Mouse (Mus musculus): ENCODE data around the gene Hoxd4.

The Hoxd4 gene

DNA sequence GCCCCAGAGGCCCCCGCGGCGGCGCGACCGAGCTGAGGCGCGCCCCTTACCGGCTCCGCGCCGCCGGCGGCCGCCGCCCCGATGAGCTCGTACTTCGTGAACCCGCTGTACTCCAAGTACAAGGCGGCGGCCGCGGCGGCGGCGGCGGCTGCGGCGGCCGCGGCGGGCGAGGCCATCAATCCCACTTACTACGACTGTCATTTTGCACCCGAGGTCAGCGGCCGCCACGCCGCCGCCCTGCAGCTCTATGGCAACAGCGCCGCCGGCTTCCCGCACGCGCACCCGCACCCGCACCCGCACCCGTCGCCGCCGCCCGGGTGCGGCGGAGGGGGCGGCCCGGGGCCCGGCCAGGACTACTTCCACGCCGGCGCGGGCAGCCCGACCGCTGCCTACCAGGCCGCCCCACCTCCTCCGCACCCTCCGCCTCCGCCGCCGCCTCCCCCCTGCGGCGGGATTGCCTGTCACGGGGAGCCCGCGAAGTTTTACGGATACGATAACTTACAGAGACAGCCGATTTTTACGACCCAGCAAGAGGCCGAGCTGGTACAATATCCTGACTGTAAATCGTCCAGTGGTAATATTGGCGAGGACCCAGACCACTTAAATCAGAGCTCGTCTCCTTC lies 6.2 kb upstream of the Hoxd4 start:
- DNase-seq (ENCODE audit: low read depth), result peak; percentile 22

GRCm38 (mm10) chr2:74706393-74706960 lies 5.3 kb upstream of the Hoxd4 start:
- no peak for DNase-seq (ENCODE audit: low read depth)

GRCm38 (mm10) chr2:74707599-74707998 lies 4.1 kb upstream of the Hoxd4 start:
- DNase-seq (ENCODE audit: low read depth), result no peak

DNA sequence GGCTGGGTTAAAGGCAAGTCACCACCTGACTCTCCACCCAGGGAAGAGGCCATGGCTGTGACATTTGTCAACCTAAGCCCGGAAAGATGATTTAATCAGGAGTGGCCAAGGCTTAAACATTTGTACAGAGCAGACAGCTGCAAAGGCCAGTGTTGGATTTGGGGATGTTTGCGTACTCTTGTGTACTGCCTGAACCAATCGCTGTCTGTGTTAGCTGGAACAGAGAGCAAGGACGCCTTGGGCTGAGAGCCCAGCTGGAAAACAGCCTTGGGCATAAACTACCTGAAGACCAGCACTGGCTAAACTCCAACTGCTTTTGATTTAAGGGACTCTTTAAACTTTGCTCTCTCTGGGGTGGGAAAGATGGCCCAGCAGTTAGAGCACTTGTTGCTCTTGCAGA lies 3.1 kb upstream of the Hoxd4 start:
- DNase-seq (ENCODE audit: low read depth), result no peak

DNA sequence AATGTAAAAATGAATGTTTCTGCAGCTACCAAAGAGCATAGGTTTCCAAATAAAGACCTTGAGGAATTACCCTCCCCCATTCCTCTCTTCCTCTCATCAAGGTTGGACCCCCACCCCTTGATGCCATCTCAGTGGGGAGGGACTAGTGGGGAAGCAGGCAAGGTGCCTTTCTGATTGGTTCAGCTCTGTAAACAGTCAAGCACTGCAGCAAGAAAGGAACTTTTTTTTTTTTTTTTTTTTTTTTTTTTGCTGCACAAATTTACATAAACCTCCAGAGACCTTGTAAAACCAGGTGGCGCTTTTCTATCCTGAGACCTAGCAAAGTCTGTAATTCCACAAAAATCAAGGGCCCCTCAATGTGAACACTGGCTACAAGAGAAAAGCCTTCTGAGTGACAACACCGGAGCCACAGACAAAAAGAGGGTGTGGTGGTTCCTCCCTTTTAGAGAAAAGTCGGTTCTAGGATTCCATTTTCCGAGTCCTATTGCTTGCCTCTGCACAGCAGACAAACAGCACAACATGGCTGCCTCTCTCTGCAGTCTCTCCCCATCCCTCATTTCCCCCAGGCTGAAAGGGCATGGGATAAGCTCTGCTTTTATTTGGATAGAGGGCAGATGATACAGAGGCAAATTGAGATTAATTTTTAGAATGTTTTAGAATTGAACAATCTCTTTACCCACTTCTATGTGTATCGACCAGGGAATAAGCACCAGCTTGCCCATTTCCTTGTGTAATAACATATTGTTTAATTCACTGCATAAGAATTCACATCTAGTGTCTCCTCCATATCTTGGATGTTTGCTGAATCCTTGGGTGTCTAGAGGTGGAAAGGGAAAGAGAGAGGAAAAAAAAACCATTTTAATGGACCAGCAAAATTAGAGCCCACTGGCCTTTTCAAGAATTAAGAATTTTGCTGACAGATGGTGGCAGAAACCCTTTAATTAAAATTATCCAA lies 2.0 kb upstream of the Hoxd4 start:
- no peak for DNase-seq (ENCODE audit: low read depth)

- no peak for DNase-seq (ENCODE audit: low read depth)
These were observed 693 bp upstream of the Hoxd4 start for GRCm38 (mm10) chr2:74710929-74711543.

DNA sequence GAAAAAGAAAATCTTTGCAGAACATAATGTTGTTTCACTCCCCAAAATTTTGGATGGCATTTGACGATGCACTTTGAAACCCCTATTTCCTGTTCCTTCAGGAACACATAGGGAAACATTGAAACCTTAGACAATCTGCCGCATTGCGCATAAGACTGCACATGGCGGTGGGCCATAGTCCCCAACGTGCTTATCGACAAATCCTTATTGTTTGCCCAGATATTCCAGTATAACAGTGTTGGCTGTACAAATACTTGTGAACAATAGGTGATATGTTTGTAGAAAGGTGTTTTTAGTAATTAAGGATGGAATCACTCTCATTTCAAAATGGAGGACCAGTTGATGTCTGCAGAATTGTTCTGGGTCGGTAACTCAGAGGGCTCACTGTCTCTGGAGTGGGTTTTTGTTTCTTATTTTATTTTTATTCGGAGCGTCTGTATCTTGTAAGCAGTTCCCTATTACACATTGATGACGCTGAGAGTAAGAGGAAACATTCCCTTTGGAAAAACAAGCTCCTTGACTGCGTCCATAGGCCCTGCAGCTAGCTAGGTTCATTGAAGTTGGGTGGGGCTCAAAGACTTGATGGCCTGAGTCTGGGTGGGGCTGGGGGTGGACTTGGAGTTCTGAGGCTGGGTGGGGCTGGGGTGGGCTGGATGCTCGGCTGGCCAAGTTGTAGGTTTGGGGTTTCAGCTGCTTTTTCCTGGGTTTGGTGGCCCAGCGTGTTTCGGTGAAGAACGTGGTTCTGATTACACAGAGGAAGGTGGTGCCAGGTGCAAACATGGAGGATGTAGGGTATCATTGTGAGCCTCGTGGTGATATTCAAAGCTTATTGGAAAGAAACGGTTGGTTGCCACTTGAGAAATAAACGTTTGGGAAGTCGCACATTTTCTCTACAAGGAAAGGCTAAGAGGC lies 1.8 kb downstream of the Hoxd4 start:
- DNase-seq (ENCODE audit: low read depth), result no peak

- no peak for DNase-seq (ENCODE audit: low read depth)
These were observed 2.5 kb downstream of the Hoxd4 start for GRCm38 (mm10) chr2:74714156-74714789.

GRCm38 (mm10) chr2:74714881-74715280 lies 3.2 kb downstream of the Hoxd4 start:
- DNase-seq (ENCODE audit: low read depth), result no peak

DNA sequence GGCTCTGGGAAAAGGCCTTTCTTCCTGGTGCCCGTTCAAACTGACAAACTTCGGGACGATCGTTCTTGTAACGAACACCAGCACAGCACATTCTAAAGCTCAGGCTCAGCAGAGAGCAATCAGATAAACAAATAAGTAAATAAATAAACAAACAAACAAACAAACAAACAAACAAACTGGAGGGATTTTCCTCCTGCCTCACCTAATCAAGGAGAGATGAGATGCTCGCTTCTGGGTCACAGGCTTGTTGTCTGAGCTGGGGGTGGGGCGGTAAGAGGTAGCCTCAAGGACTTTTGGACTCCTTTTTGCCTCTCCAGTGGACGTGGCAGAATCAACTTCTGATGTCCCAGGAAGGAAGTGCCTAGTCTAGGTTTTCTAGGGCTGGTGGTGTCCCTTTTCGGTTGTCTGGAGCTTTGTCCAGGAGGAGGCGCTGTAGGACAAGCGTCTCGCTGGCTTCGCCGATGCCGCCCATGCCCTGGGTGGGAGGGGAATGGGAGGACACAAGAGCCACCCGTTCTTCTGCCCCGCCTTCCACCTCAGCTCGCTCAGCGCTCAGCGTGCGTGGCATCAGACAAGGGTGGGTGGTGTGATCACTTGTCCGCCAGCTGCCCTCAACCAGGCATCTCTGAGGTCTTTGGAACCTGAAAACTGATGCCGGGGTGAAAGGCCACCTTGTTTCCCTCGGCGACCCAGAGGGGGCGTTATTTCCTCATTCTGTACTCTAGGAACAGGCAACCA lies 3.9 kb downstream of the Hoxd4 start:
- peak; percentile 82 for DNase-seq (ENCODE audit: low read depth)

DNA sequence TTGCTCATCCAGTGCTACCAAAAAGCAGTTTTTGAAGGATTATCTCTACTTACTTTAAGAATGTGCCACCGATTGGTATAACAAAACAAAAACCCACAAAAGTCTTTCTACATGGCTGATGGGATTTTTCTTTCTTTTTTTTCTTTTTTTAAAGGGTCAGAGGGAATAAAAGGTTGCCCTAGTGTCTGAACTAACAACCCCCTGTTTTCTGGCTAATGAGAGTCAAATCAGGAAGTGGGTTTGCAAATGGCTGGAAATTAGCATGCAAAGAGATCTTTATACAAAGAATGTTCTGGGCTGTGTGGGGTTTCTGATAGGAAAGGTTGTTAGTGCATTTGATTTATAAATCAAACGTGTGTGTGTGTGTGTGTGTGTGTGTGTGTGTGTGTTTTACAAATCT lies 8.7 kb downstream of the Hoxd4 start:
- DNase-seq (ENCODE audit: low read depth), result no peak

- DNase-seq (ENCODE audit: low read depth), result no peak
These were observed 9.3 kb downstream of the Hoxd4 start for GRCm38 (mm10) chr2:74720955-74721491.

DNA sequence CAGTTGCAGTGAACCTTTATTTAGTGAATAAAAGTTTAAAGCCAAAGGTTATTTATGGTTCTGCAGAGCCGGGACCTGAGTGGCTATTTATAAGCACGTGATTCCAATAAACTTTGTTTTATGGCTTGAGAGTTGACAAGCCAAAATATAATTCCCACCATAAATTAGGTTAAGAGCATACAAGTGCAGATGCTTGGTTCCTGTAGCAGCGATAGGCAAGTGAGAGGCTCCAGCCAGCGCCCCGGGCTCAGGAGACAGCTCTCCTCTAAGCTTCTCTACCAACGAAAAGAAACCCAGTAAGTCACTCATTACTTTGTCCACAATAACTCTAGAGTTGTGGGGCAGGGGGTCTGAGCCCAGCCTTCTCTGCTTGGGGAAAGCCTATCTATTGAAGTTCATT lies 10.2 kb downstream of the Hoxd4 start:
- no peak for DNase-seq (ENCODE audit: low read depth)

GRCm38 (mm10) chr2:74722949-74723348 lies 11.2 kb downstream of the Hoxd4 start:
- DNase-seq (ENCODE audit: low read depth), result no peak

GRCm38 (mm10) chr2:74724244-74725015 lies 12.7 kb downstream of the Hoxd4 start:
- no peak for DNase-seq (ENCODE audit: low read depth)

DNA sequence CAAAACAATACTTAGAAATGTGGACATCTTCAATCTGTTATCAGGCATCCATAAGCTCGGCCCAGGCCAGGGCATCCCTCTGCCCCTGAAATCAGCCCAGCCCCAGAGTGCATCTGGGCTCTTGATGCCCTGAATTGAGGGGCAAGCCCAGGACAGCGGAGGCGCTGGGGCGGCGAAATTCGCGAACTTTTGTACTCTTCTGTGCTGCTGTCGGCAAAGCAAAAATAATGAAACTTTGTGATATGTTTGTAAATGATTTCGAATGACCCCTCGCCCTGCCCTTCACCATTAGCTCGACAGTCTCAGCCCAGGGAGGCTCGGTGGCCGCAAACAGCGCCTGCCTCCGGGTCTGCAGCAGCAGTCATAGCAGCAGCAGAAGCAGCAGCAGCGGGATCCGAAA lies 13.4 kb downstream of the Hoxd4 start:
- DNase-seq (ENCODE audit: low read depth), result no peak

GRCm38 (mm10) chr2:74726551-74726950 lies 14.8 kb downstream of the Hoxd4 start, which contains the start of gene Gm28230:
Gene Gm28230, plus strand, starts transcription at chr2:74726728.
- no peak for DNase-seq (ENCODE audit: low read depth)

- no peak for DNase-seq (ENCODE audit: low read depth)
These were observed 15.4 kb downstream of the Hoxd4 start for GRCm38 (mm10) chr2:74726973-74727639.

All from induced T-regulatory cell, adult 2 months (primary cell).